Mouse (Mus musculus) megakaryocyte, adult 5-6 weeks (primary cell): Measurements from ENCODE around the gene Pnliprp2. TPM values are rescaled to one million over a fixed set of nuclear protein-coding genes. Genes with fewer than 3 reads are reported as not detected.

Experiments
- ATAC-seq: 2 replicates; pipeline ENCODE4 v1.8.0; 2016; ENCODE audit warnings: mild to moderate bottlenecking, inconsistent platforms; ENCODE audit not compliant: poor library complexity, severe bottlenecking
- total RNA-seq, 2 experiments: library from RNA; stranded (forward) in 1 of 2; stranded (reverse) in 1 of 2; fragments of 153-499, 151-499 nt in 1 of 2; fragments of 221-1000, 200-1000 nt in 1 of 2; gene quantifications; 2 replicates each; pipeline versions ENCODE4 v1.2.3 to v1.2.4; 2015 to 2017

The Pnliprp2 gene
- total RNA-seq, 2 experiments from 2014 or later, result not detected

DNA sequence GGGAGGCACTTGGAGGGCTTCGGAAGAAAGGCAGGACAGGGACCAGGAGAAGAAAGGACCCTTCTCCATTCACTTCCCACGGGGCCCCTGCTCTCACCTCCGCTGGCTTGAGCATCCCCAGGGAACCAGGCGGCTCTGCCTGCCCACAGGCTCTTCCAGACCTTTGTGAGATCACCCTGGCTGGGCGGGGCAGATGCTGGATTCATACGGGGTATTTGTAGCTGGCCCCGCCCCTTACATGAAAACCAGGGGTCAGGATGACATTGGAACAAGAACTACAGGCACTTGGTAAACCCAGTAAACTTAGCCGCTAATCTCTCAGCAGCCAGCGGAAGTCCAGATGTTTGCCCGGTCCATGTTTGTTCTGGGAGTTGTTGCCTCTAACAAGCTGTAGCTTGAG lies 34.8 kb downstream of the Pnliprp2 start, which contains the start of gene 1700019N19Rik:
Gene 1700019N19Rik, minus strand, starts transcription at position 178 of the 400 bp plus-strand sequence.
- no peak for ATAC-seq

DNA sequence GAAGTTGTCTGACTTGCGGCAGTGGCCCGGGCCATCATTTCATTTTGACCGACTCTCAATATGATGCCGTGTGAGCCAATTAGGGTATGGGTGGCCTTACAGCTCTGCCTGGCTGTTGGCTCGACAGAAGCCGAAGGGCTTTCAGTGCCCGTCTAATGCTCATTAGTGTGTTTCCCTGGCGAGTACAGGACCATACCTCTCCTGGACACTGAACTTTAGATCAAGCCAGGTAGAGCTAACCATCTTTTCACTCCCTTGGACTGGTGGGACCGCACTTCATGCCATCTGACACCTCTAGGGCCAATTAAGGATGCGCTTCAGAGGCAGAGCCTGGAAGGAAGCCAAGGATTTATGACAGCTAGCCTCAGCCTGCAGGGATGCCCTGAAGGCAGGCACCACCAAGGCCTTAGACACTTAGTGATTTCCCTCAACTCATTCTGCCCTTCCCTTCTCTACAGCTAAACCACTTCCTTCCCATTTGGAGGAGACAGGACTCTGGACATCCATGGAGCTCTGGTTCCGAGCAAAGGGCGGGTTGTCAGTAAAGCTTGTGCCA lies 35.7 kb downstream of the Pnliprp2 start:
- ATAC-seq, result no peak

- ATAC-seq, result no peak
Observed at GRCm38 (mm10) chr19:58805191-58805779, 45.8 kb downstream of the Pnliprp2 start.

DNA sequence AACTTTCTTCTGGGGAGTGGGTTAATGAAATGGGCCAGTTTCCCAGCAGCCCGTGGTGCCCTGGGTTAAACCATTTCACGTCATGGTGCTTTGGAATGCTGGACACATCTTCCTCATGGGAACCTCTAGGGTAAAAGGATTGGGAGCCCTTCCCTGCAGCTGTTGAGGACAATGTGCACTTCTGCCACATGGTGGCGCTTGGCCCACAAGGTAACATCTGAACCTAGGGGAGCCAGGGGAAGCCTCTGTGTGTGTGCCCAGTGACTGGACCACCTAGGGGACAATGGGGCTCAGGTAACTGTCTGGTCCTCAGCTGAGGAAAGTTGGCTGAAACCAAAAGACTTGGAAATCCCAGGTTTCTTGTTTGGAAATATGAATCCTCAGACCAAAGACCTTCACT lies 46.8 kb downstream of the Pnliprp2 start:
- 0 out of 2 replicates have a peak, but pooled peaks have one; percentile 38 for ATAC-seq

- no peak for ATAC-seq
Observed at GRCm38 (mm10) chr19:58808864-58809263, 49.3 kb downstream of the Pnliprp2 start.

- ATAC-seq, result no peak
Observed at GRCm38 (mm10) chr19:58810536-58810935, 51.0 kb downstream of the Pnliprp2 start.

DNA sequence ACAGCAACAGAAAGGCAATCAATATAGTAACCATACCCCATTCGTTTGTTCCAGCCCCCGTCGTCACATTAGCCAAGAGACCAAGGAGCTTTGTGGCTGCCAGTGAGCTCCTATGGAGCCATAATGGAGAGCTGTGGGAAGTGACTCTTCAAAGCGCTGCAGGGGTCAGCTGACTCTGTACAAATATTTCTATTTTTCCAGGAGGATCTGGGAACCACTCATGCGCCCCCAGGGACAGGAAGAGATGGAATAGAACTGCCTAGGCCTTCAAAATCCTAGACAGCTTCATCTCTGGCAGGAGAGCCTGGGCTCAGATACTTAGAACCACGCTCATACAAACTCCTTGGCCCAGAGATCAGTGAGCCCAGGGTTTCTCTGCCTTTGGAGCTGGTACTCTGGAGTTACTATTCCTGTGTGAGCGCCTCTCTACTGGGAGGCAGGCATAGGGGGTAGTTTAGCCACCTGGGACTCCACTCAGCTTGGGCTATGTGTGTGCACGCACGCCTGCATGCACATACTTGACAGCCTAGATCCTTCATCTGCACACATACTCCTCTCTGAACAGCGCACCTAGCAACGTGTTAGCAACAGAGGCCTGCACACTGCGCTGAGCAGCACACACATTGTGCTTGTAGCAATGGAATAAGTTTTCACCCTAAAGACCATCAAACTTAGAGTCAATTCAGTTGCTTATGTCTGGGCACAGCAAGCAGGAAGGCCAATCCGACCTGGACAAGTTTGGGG lies 55.8 kb downstream of the Pnliprp2 start:
- ATAC-seq, result no peak

GRCm38 (mm10) chr19:58816453-58817041 lies 57.0 kb downstream of the Pnliprp2 start:
- no peak for ATAC-seq

DNA sequence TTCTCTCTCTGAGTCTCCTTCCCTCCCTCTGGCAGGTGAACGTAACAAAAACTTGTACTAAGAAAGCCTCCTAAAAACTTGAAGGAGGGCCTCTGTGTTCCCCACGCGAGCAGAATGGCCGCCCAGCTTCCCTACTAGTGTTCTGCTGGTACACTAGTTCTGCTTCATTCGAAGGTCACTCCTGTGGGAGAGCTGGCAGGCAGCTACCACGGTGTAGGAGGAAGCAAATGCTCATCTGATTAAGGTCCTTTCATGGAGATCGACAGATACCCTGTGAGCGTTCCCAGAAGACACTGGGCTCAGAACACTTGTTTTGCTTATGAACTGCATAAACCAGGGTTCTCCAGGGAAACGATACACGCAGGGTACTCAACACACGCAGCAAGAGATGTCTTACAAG lies 57.9 kb downstream of the Pnliprp2 start:
- ATAC-seq, result no peak

DNA sequence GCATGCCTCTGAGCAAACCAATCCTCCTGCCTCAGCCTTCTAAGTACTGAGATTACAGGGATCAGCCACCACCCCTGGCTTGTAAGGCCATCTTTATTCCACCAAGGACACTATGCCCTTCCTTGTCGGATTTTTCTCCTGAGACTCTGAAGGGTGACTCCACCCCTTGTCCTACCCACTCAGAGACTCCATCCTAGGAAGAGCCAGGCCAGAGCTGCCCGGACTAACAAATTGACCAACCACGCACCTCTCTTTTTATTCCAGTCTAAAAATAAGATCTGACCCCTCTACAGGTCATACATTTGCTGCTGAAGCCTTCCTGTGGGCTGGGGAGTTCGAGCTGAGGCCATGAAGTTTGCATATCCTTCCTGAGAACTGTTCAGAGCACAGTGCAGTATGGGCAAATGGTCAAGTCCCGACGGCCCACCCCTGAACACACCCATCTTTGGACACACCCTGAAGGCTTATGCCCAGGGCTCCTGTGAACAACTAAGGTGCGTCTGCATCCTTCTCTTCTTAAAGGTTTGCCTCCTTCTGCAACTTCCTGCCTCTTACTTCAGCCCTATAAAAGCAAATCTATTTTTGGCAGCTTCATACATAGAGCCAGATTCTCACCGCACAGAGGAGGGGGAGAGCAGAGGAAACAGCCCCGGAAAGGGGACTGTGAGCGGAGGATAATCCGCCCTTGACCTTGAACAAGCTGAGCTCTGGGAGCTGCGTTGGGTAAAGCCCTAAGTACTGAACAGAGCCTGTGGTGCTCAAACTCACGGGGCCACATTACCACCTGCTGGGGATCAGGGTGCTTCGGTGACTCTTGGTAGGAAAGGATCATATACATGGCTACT lies 59.3 kb downstream of the Pnliprp2 start:
- no peak for ATAC-seq

DNA sequence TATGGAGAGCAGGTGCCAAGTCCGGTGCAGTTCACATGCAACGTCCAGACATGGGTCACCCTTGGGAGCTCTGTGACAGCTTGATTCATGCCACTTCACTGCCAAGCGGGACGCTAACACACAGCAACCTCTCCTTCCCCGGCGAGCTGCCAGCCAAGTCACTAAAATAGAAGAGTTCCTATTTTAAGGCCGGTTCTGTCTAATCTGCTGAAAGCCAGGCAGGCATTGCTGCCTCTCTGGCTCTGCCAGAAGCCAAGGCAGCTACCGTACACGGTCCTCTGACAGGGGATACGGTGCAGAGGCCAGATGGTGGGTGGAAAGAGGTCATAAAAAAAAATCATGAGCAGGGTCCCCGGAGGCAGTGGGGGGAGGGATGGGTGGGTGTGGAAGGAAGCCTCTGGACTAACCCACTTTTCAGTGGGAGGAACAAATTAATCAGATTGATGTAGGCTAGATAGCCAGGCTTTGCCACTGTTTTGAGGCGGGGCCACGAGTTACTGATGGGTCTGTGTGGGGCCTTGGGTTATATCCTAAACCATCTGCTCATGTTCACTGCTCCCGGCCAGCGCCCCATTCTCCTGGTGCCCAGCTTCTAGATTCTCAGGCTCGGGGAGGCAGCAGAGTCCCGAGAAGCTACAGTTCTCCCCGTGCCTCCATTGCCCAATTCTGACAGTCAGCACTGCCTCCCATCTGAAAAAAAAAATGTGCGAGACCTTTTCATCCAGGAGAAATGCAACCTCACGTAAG lies 63.1 kb downstream of the Pnliprp2 start:
- no peak for ATAC-seq

GRCm38 (mm10) chr19:58823301-58823700 lies 63.8 kb downstream of the Pnliprp2 start:
- no peak for ATAC-seq

DNA sequence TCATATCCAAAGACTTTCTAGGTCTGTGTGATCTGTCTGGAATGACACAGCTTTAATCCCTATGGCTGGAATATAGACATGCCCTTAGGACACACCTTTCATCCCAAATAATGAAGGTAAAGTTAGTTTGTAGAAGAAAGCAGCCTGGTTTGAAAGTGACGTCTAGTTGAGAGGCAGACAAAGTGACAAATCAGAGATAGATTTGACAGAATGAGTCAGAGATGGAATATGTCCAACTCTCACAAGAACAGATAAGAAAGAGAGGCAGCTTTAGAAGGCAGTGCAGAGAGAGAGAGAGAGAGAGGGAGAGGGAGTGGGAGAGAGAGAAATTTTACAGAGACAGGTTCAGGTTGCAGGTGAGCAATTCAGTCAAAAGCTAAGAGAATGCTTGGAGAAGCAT lies 64.8 kb downstream of the Pnliprp2 start:
- no peak for ATAC-seq

Other genes starting within 250 kb of the Pnliprp2 start
- gene Ccdc172, start 247.7 kb upstream of the Pnliprp2 start, total RNA-seq (2015), result not detected in 2 replicates
- gene Ccdc172, start 247.7 kb upstream of the Pnliprp2 start, total RNA-seq (2017), result not detected in 2 replicates
- not detected in 2 replicates for gene Pnlip, start 107.2 kb upstream of the Pnliprp2 start, total RNA-seq (2015)
- gene Pnlip, start 107.2 kb upstream of the Pnliprp2 start, total RNA-seq (2017), result not detected in 2 replicates
- not detected in 2 replicates for gene Pnliprp1, start 30.8 kb upstream of the Pnliprp2 start, total RNA-seq (2015)
- gene Pnliprp1, start 30.8 kb upstream of the Pnliprp2 start, total RNA-seq (2017), result not detected in 2 replicates
- not detected in 2 replicates for gene 1700019N19Rik, start 34.7 kb downstream of the Pnliprp2 start, total RNA-seq (2015)
- gene 1700019N19Rik, start 34.7 kb downstream of the Pnliprp2 start, total RNA-seq (2017), result not detected in 2 replicates
- gene Eno4, start 183.7 kb downstream of the Pnliprp2 start, total RNA-seq (2015), result not detected in 2 replicates
- gene Eno4, start 183.7 kb downstream of the Pnliprp2 start, total RNA-seq (2017), result not detected in 2 replicates
- gene Hspa12a, start 183.9 kb downstream of the Pnliprp2 start, total RNA-seq (2015), result 0.62 and 0.75 TPM in 2 replicates
- gene Hspa12a, start 183.9 kb downstream of the Pnliprp2 start, total RNA-seq (2017), result 0.16 and 0.48 TPM in 2 replicates